Mouse (Mus musculus) cerebellum, adult 9-10 months (tissue): ENCODE data around the gene Ckap2l.

Experiments used
- DNase-seq: peaks from one replicate; pipeline ENCODE4 v3.0.0; 2022

Ckap2l gene

DNA sequence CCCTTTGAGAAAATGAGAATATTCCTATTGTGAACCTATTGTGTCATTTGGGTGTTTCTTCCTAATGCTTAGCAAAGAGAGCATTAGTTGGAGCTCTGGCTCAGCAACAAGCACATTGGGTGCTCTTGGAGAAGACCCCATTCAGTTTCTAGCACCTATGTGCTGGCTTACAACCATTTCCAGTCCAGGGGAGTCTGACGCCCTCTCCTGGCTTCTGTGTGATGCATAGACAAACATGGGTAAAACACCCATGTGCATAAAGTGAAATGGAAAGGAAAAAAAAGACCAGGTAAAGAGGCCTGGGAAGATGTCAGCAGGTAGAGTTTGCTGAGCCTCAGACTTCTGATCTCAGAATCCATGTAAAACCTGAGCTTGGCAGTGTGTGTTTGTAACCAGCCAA is 63.8 kb downstream of the Ckap2l start:
- no peak for DNase-seq

DNA sequence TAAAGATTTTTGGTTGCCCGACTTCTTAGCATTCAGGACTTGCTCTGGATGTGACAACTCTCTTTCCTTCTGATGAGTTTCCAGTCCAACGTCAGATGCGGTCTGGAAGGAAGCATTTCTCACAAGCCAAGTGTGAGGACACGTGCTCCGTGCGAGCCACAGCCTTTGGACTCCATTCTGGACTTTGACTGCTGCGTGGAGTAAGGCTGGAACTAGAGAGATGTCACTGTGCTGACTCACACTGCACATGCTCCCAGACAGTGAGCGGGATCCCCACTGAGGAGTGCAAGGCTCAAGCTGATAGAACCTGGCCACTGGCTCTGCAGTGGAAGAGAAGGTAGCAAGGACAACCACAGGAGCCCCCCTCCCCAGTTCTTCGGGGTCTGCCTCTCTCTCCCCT is 64.5 kb downstream of the Ckap2l start:
- no peak for DNase-seq

DNA sequence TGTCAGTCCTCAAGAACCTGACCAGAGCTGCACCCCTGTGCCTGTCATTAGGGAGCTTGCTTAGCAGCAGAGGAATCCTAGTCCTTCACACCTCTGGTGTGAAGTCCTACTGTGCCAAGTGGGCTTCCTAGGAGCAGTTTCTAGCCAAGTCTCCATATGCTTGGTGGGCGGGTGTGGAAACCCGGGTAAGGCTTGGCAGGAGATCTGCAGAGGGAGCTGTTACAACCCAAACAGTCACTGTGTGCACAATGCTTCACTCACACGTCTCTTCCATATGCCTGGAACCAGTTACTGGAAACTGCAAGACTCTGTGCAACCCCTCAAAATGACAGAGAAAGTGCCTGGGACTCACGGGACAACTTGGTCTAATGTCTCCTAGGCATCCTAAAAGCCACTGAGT is 65.0 kb downstream of the Ckap2l start:
- no peak for DNase-seq

DNA sequence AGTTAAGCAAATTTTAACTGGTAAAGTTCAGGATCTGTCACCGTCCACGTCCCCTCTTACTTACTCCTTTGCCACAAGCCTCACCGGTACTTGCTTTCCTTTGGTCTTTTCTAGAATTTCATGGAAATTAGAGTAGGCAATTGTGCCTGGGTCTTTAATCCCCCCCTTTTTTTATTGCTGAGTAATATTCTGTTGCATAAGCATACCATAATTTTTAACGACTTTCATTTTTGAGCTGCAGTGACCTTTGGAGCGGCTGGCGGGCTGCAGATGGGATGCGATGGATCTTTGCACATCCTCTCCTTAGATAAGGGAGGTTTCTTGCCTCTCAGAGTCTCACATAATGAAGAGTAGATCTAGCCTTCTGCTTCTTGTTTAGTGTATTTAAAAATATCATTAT is 67.7 kb downstream of the Ckap2l start:
- DNase-seq = no peak

DNA sequence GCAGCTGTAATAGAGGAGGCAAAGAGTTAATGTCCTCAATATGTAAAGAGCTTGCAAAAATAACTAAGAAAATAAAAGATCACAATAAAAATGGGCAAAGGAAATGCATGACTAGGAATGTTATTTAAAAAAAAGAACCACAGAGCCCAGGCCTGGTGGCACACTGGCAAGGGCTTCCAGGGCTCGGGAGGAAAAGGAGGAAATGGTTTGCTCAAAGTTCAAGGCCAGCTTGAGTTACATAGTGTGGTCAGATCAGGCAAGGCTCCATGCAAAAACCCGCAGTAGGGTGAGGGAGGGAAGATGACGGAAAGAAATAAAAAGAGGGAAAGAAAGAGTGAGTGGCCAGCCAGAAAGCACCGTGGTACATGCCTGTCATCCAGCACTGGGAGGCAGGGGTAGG is 68.4 kb downstream of the Ckap2l start:
- DNase-seq = no peak

DNA sequence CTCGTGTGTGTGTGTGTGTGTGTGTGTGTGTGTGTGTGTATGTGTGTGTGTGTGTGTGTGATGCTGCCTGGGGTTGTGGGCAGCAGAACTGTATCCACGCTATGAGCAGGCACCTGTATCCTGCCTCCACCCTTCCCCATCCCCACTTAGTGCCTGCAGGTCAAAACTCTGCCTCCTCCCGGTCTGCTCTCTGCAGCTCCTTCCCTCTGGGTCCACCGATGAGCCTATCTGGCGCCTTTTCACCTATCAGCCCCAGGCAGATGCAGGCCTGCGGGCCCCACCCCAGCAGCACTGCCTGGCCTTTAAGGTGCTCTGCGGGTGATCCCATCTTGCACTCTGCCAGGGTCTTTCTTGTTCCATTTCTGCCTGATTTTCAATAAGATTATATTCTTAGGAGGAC is 69.3 kb downstream of the Ckap2l start:
- DNase-seq = no peak

DNA sequence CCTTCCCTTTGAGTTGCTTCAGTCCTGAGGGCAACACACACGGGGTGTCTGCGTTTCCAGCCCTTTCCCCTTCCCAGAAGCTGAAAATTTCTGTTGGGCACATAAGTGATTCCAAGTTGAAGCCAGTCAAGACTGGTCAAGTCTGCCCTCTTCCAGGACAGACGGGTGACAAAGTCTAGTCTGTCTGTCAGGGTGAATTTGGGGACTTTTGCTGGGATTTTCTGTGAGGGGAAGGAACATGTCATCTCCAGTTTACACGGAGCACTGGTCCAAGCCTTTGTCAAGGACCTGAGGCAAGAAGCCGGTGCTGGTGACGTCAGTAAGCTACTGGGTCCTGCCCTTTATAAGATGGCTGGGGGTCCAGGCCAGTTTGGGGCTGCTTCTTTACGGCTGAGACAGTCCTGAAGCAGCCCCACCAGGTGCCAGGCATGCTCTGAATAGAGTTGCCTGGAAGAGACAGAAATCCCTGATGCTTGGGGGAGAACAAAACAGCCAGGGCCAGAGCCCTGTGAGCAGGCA is 69.9 kb downstream of the Ckap2l start:
- DNase-seq = no peak

DNA sequence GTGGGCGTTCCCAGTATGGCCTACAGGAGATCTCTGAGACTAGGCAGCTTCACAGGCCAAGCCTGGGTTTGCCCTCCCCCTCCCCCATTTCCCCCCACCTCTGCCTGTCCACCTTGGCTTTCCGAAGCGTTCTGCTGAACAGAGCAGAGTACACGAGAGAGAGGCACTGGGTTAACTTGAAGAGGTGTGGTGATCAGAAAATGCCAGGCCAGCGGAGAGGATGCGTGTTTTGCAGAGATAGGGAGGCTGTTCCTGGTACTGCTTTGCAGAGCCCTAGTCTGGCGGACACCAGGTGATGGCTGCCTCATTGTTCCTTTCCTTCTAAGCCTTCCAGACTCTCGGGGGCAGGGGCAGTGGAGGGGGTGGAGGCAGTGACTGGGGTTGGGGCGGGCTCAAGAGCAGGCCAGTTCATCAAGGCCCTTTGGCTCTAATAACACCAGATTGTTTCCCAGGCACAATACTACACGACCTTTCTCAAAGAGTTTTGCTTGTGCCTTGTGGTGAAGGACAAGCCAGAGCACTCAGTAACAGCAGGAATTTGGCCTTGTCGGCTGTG is 70.6 kb downstream of the Ckap2l start:
- no peak for DNase-seq

DNA sequence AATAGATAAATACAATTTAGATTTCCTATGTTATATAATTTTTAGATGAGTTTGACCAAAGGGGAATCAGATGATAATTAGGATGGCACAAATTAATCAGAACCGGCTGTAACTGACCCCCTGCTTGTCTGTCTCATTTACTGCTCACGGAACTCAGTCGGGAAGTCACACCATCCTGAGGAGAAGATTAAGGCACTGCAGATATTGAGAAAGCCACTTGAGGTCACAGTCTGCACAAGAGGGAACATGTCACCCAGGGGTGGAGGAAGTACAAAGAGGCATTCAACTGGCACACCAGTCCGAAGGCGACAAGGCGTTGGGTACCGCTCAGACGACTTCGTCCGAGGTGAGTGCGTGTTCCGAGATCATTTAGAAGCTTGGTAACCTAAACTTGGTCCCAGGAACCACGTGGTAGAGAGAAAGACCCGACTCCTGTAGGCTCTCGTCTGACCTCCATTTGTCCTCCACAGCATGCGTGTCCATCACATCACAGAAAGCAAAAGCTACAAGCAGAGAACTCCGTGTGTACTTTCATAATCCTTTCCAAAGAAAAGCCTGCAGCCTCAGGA is 71.7 kb downstream of the Ckap2l start:
- no peak for DNase-seq

DNA sequence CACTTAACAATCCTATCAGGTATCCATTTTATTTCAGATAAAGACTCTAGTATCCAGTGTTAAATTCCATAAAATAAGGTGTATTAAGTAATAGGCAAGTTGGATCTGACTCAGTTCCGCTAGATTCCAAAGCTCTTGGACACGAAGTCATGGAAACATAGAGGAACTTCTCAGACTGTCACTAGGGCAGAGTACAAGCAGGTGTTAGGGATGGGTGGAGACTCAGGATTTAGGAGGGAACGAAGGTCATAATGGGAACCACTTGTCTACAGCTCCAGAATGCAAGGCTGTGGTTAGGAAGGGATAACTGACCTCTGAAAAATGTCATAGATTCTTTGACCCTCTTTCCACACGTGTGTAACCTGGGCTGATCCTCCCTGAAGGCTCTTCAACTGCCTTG is 72.8 kb downstream of the Ckap2l start:
- DNase-seq = no peak

DNA sequence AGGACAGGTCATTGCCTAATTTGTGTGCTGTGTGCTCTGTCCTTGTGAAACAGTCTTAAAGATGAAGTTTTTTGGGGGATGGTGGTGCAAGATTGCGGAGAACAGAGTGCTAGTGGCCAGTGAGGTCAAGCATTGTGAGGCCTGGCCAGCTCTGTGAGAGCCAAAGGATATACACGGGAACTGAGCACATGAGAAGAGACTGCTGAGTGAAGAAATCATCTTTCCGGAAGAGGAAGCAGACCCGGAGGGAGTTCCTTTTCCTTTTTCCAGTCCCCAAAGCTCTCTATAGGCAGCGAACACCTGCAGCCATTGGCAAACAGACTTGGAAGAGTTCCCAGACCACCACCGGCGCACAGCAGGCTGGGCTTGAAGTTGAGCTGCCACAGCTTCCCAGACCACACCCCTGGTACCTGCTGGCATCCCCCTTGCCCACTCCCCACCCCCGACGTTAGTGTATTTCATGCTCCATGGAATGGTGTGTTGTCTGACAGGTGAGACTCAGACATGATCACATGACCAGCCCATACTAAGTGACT is 75.8 kb downstream of the Ckap2l start:
- no peak for DNase-seq

DNA sequence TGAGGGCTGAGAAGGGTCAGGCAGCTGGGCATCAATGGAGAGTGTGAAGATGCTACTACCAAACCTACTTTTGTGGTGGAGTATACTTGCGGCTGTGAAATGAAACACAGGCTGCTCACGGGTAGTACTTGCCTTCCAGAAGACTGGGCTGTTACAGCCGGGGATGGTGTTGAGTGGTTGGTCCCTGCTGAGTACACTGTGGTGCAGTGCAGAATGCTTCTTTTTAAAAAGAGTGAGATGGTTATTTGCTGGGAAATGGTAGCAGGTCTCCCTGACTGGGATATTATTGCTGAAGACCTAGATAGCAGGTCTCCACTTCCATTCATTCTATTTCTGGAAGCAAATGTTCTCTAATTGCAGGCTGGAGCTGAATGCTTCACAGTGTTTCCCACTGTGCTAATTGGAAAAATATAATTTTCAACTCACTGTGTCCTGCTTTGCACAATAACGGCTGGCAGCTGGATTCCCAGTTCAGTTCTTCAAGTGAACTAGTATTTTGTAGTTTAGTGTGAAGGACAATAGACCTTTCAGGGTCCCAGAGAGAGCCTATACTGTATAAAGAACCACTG is 78.4 kb downstream of the Ckap2l start:
- DNase-seq = no peak
